Mouse (Mus musculus) layer of hippocampus, adult 11-12 months (tissue): ENCODE measurements around the gene 1700010I14Rik.

Experiments
- DNase-seq: peaks from one replicate; pipeline ENCODE4 v3.0.0; 2022; ENCODE audit warnings: low spot score

1700010I14Rik gene

DNA sequence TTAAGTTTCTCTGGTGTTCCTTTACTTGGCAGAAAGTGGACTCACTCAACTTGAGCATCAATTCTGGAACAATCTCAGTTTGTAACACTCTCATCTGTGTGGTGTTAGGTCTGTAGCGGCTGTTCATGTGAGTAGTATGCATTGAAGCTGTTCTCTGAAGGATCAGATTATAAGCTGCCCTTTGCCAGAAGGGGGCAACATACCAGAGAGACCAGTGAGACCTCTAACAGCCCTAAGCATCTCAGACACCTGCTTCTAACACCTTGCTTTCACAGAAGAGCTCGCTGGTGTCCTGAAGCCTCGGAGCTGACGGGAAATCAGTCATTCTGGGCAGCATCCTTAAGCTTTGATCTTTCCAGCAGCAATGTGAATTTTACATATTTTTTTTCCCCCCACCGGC is 42.0 kb downstream of the 1700010I14Rik start:
- no peak for DNase-seq

DNA sequence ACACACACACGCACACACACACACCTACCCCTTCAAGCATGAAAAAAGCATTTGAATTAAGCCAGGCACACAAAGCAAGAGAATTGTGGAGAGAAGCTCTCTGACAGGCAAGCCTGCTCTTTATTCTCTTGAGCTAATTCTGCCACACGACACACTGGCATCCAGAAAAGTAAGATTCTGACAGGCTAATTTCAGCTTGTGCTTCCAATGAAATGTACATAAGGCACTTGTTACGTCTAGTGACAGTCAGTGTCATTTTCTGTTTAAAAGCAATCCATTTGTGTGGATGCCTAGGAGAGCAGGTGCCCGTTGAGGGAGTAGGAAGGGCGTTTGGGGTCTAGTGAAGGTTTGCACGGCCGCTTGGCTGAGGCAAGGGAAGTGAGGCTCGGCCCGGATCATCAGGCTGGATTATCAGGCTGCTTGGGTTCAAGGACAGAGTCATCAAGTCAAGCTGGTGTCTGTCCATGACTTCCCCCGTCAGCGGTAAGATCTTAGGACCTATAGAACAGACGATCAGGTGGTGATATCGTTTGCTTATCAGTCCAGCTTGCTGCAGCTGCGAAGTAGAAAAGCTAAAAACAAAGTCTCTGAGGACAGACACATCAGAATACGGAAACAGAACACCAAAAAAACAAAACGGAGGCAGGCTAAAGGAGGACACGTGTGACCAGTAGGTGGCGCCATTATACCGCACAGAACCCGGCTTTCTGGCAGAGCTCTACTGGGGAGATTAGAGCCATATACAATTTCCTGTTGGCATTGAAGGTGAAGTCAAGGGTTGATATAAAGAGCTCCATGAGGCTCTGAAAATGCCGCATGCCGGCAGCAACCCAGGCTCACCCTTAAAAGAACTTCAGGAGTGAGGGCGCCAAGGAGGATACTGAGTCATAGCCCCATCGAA is 43.4 kb downstream of the 1700010I14Rik start:
- peak; percentile 87 for DNase-seq

DNA sequence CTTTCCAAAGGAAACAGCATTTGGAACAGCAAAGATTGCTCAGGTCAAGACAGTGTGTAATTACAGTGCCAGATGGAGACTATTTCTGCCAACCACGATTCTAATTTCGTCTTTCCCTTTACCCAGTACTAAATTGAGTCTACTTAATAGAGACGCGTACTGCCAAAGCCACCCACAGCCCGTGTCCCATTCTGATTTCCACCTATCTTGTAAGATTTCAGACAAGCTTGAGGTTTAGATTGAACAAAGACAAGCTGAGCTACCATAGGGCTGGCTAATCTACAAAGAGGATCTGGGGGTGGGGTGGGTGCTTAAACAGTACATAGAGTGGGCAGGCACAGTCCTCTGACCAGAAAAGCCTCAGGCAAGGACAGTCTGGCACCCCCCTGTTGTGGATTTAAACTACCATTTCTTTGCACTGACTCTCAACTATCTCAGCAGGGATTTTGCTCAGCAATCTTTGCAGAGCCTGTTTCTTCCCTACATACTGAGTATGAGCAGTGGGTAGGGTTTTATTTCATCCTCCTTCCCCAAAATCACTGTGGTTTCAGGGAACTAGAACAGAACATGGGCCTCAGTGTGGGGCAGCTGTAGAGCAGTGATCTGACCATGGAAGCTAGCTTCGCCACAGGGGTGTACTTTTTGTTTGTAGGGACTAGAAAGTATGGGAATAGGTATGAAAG is 44.4 kb downstream of the 1700010I14Rik start:
- peak; percentile 23 for DNase-seq

DNA sequence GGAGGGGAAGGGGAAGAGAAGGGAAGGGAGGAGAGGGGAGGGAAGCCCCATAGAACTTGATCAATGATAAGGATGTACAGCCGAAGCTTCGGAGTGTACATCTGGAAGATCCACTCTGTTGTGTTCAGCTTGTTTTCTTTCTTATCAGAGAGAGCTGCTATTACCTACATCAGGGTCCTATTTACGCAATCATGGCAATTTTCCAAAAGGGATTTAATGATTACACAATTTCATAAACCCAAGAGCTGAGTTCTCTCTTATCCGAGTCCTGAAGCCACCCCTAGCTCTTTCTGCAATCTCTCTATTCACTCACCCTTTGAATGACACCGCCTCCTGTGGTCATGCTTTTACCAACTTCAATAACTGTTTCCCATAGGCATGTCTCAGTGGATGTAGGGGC is 45.4 kb downstream of the 1700010I14Rik start:
- DNase-seq: no peak

DNA sequence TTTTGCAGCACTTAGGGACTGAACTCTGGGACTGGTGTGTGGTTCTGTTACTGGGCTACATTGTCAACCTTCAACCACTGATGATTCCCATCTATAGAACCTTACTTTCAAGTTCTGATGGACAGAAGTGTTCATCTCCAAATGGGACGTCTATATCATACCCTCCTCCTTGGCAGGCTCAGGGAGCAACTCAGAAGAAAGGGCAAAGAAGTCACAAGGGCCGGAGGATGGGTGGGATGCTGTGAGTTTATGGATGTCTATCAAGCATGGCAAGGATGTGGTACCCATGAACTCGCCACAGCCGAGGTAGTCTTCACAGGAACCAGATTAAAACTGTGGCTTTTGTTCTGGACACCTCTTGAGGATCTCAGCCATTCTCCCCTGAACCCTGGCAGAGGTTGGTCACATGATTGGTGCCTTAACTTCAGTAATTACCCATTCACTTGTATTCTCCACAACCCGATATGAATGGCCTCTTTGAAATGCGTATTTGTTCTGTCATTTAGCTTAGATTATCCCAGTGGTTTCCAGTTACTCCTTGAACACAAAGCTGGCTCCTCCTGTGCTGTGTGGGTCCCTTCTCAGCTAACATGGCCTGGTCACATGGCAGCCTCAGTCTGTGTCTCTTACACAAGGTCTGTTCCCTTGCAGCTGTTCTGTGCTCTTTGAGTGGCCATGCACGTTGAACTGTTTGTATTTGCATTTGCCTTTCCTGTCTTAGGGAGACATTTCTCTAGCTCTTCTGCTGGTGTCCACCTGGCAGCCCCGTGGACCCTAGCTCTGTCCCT is 47.6 kb downstream of the 1700010I14Rik start:
- DNase-seq: no peak

DNA sequence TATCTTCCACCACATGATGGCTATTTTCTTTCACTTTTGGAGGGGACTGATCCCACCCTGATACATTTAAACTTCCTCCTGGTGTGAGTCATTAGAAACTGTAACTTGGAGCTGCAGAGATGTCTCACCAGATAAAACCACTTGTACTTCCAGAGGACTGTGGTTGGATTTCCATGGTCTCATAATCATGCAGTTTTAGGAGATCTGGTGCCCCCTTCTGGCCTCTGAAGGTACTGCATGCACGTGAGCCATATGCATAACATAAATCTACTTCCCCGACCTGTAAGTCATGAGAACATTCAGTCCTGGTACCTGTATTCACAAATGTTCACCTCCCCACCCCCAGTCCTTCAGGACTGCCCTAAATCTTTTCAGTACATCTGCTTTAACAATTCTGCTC is 54.6 kb downstream of the 1700010I14Rik start:
- DNase-seq: no peak

DNA sequence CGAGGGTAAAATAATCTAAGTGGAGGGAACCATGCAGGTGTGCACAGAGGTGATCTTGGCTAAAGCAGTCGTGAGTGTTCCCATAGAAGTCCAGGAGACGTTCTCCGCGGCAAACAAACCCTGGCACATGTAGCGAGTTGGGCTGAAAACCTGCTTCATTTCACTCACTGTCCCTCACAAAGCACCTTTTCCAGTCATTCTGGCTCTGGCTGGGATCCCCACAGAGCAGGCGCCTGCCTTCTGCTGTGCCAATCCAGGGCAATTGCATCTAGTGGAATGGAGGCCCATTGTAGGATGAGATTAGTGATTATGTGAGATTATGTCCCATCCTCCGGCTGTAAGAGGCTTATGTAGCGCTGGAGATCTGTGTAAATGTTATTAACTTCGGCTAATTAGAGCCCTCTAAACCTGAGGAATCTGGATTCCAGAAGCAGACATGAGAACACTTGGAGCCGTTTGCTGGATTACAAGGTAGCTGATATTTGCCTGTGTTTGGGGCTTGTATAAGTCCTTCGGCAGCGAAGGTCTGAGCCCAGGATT is 64.4 kb downstream of the 1700010I14Rik start:
- no peak for DNase-seq

DNA sequence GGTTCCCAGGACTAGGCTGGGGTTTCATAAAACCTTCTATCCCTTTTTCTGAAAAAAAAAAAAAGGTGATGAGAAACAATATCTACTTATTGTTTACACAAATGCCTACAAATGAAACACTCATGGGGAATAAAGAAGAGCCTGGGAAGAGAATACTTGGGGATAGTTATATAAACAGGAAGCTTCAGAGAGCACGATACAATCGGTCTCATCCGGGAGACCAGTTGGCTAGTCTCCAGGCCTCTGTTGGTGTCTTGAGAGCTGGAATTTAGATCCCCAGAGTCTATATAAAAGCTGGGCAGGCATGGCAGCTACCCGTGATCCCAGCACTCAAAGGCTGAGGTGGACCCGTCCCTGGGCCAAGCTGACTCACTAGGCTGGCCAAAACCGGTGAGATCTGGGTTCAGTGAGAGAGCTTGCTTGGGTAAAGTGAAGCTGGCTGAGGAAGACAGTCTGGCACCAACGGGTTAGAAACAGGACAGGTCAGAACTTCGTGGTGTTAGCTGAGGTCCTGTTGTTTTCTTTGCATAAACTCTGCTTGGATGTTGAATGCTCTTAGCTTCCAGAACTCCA is 71.3 kb downstream of the 1700010I14Rik start:
- no peak for DNase-seq
